In genomic region chr11:47988333-47988696, GRCm38 (mm10) we compare ENCODE assay signal across 8 mouse cellular contexts. TPM values are rescaled to one million over a fixed set of nuclear protein-coding genes. Genes with fewer than 3 reads are reported as not detected.
DNase-seq lines count a peak whose midpoint lies in the region; ATAC-seq and TF ChIP-seq lines count a peak whose summit lies in the region.

No protein-coding gene starts in this region.

- H3K9ac ChIP-seq in heart, adult 2 months (ENCODE audit: low read depth, low read length) = peak overlapping the region; percentile 45
- H3K9ac ChIP-seq in forebrain, postnatal 0 days = peak overlapping the region; percentile 74
- H3K9ac ChIP-seq in limb, embryonic 11.5 days (ENCODE audit: low read length) = peak overlapping the region; percentile 57
- H3K9ac ChIP-seq in neural tube, embryonic 15.5 days (replicated peaks) = peak overlapping the region; percentile 63

- H3K9me3 ChIP-seq in forebrain, postnatal 0 days (ENCODE audit: low read length) = no peaks in the 10 kb centered on the region
- no peaks in the 10 kb centered on the region for H3K9me3 ChIP-seq in limb, embryonic 11.5 days (ENCODE audit: control insufficient read depth, low read length)
- H3K9me3 ChIP-seq in neural tube, embryonic 15.5 days (replicated peaks) = no peaks in the 10 kb centered on the region

- peaks cover 7% of the 10 kb centered on the region for H3K27me3 ChIP-seq in heart, adult 2 months (ENCODE audit: control insufficient read depth, insufficient read depth, low read length)
- peaks cover 7% of the 10 kb centered on the region; the same call in 1 of the 2 replicates for H3K27me3 ChIP-seq in forebrain, postnatal 0 days (ENCODE audit: insufficient read depth, low read length)
- peaks cover 19% of the 10 kb centered on the region for H3K27me3 ChIP-seq in limb, embryonic 11.5 days (ENCODE audit: control insufficient read depth, insufficient read depth, low read length)
- peaks cover 10% of the 10 kb centered on the region for H3K27me3 ChIP-seq in neural tube, embryonic 15.5 days (replicated peaks)

- no peak for TF ChIP-seq CTCF in heart, adult 2 months (IDR thresholded peaks at IDR 0.05)
- TF ChIP-seq CTCF in forebrain, postnatal 0 days (IDR thresholded peaks at IDR 0.05; ENCODE audit: low read depth) = no peak; the same call in 1 of the 2 replicates

- no peak overlapping the region for H3K27ac ChIP-seq in heart, adult 2 months
- H3K27ac ChIP-seq in forebrain, postnatal 0 days (ENCODE audit: low read depth, low read length) = peak overlapping the region; percentile 76
- no peak overlapping the region for H3K27ac ChIP-seq in limb, embryonic 11.5 days (replicated peaks; ENCODE audit: low read depth, low read length)
- H3K27ac ChIP-seq in neural tube, embryonic 15.5 days (replicated peaks) = peak overlapping the region; percentile 79

- 2% methylated on average over 31 of the region's 31 CpGs for WGBS in heart, adult 2 months
- WGBS in forebrain, postnatal 0 days = 4% methylated on average over 31 of the region's 31 CpGs
- under 1% methylated on average over 30 of the region's 31 CpGs for WGBS in limb, embryonic 11.5 days
- under 1% methylated on average over 31 of the region's 31 CpGs for WGBS in neural tube, embryonic 15.5 days

- DNase-seq in heart, adult 2 months = peak in 1 of 2 experiments; percentile 43
- no peak for DNase-seq in heart, adult 8-10 months (ENCODE audit: low spot score)
- peak; percentile 31 for DNase-seq in WW6 (ENCODE audit: low read depth, low spot score)
- DNase-seq in forebrain, postnatal 0 days = peak; percentile 66
- DNase-seq in limb, embryonic 11.5 days (ENCODE audit: low spot score) = no peak
- no peak for DNase-seq in thymus, adult 18-20 months
- no peak for DNase-seq in embryo, embryonic 10.5 days (ENCODE audit: low spot score)

- intact Hi-C loops in heart, adult 2 months (cut with DNase I) = loop anchor here (10.0 kb wide), 1 partner anchor 436 kb away; no protein-coding TSS in a partner anchor

- ATAC-seq in forebrain, postnatal 0 days = peak; percentile 80
- ATAC-seq in limb, embryonic 11.5 days (ENCODE audit: insufficient number of reproducible peaks, low FRiP score, low TSS enrichment, low read depth) = peak; percentile 49
- ATAC-seq in neural tube, embryonic 15.5 days (ENCODE audit: low FRiP score) = peak; percentile 81

- H3K4me2 ChIP-seq in forebrain, postnatal 0 days (ENCODE audit: low read depth) = peak overlapping the region; percentile 87
- H3K4me2 ChIP-seq in limb, embryonic 11.5 days (ENCODE audit: low read depth, severe bottlenecking) = peak overlapping the region; percentile 98
- H3K4me2 ChIP-seq in neural tube, embryonic 15.5 days = peak overlapping the region; percentile 92

- no peak for TF ChIP-seq EP300 in heart, adult 2 months (IDR thresholded peaks at IDR 0.05; ENCODE audit: insufficient read depth, low read depth, low read length)

- H3K36me3 ChIP-seq in heart, adult 2 months (ENCODE audit: control insufficient read depth, insufficient read depth, low read length) = no peaks in the 10 kb centered on the region
- no peaks in the 10 kb centered on the region for H3K36me3 ChIP-seq in forebrain, postnatal 0 days (ENCODE audit: insufficient read depth)
- no peaks in the 10 kb centered on the region for H3K36me3 ChIP-seq in limb, embryonic 11.5 days (ENCODE audit: control insufficient read depth, insufficient read depth, low read length)
- H3K36me3 ChIP-seq in neural tube, embryonic 15.5 days = no peaks in the 10 kb centered on the region

- TF ChIP-seq POLR2A in heart, adult 2 months (IDR thresholded peaks at IDR 0.05; ENCODE audit: insufficient read depth, low read depth, low read length) = no peak

- no peaks in the 10 kb centered on the region for H3K79me2 ChIP-seq in heart, adult 2 months (replicated peaks; ENCODE audit: control insufficient read depth, insufficient read depth, low read length)

- H3K4me1 ChIP-seq in heart, adult 2 months (ENCODE audit: control insufficient read depth, insufficient read depth, low read length) = no peaks in the 10 kb centered on the region; the same call in 1 of the 2 replicates
- no peaks in the 10 kb centered on the region for H3K4me1 ChIP-seq in forebrain, postnatal 0 days (ENCODE audit: insufficient read depth)
- H3K4me1 ChIP-seq in limb, embryonic 11.5 days (ENCODE audit: control insufficient read depth, insufficient read depth, low read length) = 0 out of 2 replicates have a peak, but pooled peaks cover 2% of the 10 kb centered on the region
- H3K4me1 ChIP-seq in neural tube, embryonic 15.5 days = peaks cover 23% of the 10 kb centered on the region

- peak overlapping the region; percentile 39 for H3K4me3 ChIP-seq in heart, adult 2 months
- peak overlapping the region; percentile 78 for H3K4me3 ChIP-seq in forebrain, postnatal 0 days (ENCODE audit: low read depth, low read length)
- H3K4me3 ChIP-seq in limb, embryonic 11.5 days (ENCODE audit: low read depth, low read length) = peak overlapping the region; percentile 63
- H3K4me3 ChIP-seq in neural tube, embryonic 15.5 days (replicated peaks) = peak overlapping the region; percentile 78

RNA-seq across cellular contexts. Expression of gene Sgcd, which starts 0.5 kb away (rescaled TPM):
- 10 to 100 TPM; 60.9 to 69.5 TPM for total RNA-seq in heart, adult 2 months (2021)
- polyA plus RNA-seq in heart, adult 2 months (2012; rRNA removed) = 7.1 and 17.2 TPM in 2 replicates
- 10 to 100 TPM; 62.2 to 72.8 (median 70.7) TPM for total RNA-seq in heart, adult 8-10 months (2022)
- 15.3 and 25.4 TPM in 2 replicates for total RNA-seq in forebrain, postnatal 0 days (2014; rRNA removed)
- polyA plus RNA-seq in forebrain, postnatal 0 days (2015; fragmentation: Nextera tagmentation; extraction: Ambion mirVana) = 1.3 and 2.5 TPM in 2 replicates
- polyA plus RNA-seq in limb, embryonic 11.5 days (2014; fragmentation: Nextera tagmentation; extraction: Ambion mirVana) = 4.7 and 5.3 TPM in 2 replicates
- 4.9 and 6.8 TPM in 2 replicates for polyA plus RNA-seq in neural tube, embryonic 15.5 days (2015; fragmentation: Nextera tagmentation; extraction: Ambion mirVana)

Comparison
In these comparisons a context has a peak if more than half of its experiments do, and no peak if none do; other contexts are left out.
1. DNase-seq: peak in WW6 (single experiment) and forebrain, postnatal 0 days (single experiment); none in heart, adult 8-10 months (single experiment), limb, embryonic 11.5 days (single experiment), thymus, adult 18-20 months (0 of 2) and embryo, embryonic 10.5 days (single experiment).
2. H3K27ac ChIP-seq: peak in forebrain, postnatal 0 days (single experiment) and neural tube, embryonic 15.5 days (single experiment); none in heart, adult 2 months (single experiment) and limb, embryonic 11.5 days (single experiment).
3. Peak in every context shown above with its lines, with median percentiles within 50 percentile points of each other: H3K4me3 ChIP-seq, H3K9ac ChIP-seq, ATAC-seq and H3K4me2 ChIP-seq.